Mouse (Mus musculus): ENCODE results near the gene Tmbim7. TPM values are rescaled to one million over a fixed set of nuclear protein-coding genes. Genes with fewer than 3 reads are reported as not detected.
"Not testable (repeated sequence)": the region's sequence is repeated elsewhere in the genome, so short reads cannot be mapped to it uniquely, and the experiment has no call there.

The Tmbim7 gene
- polyA plus RNA-seq, 1 experiment from 2014 or later = not detected

GRCm38 (mm10) chr5:3648849-3649210 lies 2.2 kb upstream of the Tmbim7 start:
- H3K9me3 ChIP-seq (ENCODE audit: control insufficient read depth, low read depth, low read length) = no peaks in the 10 kb centered on the region
- WGBS = 69% methylated on average over 4 of the region's 4 CpGs
- no peak overlapping the region for H3K4me3 ChIP-seq (ENCODE audit: low read depth, low read length)
- H3K27me3 ChIP-seq (ENCODE audit: control insufficient read depth, insufficient read depth, low read length) = no peaks in the 10 kb centered on the region
- H3K4me2 ChIP-seq (replicated peaks; ENCODE audit: low read depth, low read length) = no peak overlapping the region
- H3K4me1 ChIP-seq (ENCODE audit: control insufficient read depth, insufficient read depth, low read length) = peaks cover 4% of the 10 kb centered on the region; the same call in 1 of the 2 replicates
- peaks cover 8% of the 10 kb centered on the region for H3K36me3 ChIP-seq (ENCODE audit: control insufficient read depth, insufficient read depth, low read length)
- no peak overlapping the region for H3K9ac ChIP-seq (replicated peaks; ENCODE audit: low read depth, low read length)
- no peak overlapping the region for H3K27ac ChIP-seq (ENCODE audit: low read length)
- ATAC-seq (ENCODE audit: insufficient number of reproducible peaks, insufficient read depth, low FRiP score, low read depth) = no peak

DNA sequence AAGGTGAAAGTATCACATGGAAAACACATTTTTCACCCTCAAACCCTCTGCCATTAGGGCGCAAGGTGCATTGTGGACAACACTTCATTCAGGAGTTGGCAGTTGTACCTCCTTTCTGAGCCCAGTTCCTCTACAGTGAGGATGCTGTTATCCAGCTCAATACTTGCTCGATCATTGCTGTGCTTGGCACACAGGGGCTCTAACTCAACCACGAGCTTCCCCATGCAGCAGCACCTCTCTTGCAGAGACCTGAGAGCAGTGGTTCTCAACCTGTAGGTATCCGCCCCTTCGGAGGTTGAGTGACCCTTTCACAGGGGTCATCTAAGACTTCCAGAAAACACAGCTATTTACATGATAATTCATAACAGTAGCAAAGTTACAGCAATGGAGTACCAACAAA lies 640 bp downstream of the Tmbim7 start:
- Histone ChIP-seq H3K9ac (replicated peaks; ENCODE audit: low read depth, low read length) (no peak overlapping the region), H3K4me2 (replicated peaks; ENCODE audit: low read depth, low read length) (no peak overlapping the region), H3K27ac (ENCODE audit: low read length) (no peak overlapping the region), H3K9me3 (ENCODE audit: control insufficient read depth, low read depth, low read length) (no peaks in the 10 kb centered on the region), H3K27me3 (ENCODE audit: control insufficient read depth, insufficient read depth, low read length) (no peaks in the 10 kb centered on the region), H3K4me3 (ENCODE audit: low read depth, low read length) (no peak overlapping the region), H3K4me1 (ENCODE audit: control insufficient read depth, insufficient read depth, low read length) (no peaks in the 10 kb centered on the region), H3K36me3 (ENCODE audit: control insufficient read depth, insufficient read depth, low read length) (no peaks in the 10 kb centered on the region)
- WGBS = 86% methylated on average over 5 of the region's 5 CpGs
- no peak for ATAC-seq (ENCODE audit: insufficient number of reproducible peaks, insufficient read depth, low FRiP score, low read depth)

- not testable (repeated sequence) for H3K4me1 ChIP-seq (ENCODE audit: control insufficient read depth, insufficient read depth, low read length); H3K36me3 ChIP-seq (ENCODE audit: control insufficient read depth, insufficient read depth, low read length); H3K9ac ChIP-seq (replicated peaks; ENCODE audit: low read depth, low read length); ATAC-seq (ENCODE audit: insufficient number of reproducible peaks, insufficient read depth, low FRiP score, low read depth); H3K9me3 ChIP-seq (ENCODE audit: control insufficient read depth, low read depth, low read length); H3K27ac ChIP-seq (ENCODE audit: low read length); H3K27me3 ChIP-seq (ENCODE audit: control insufficient read depth, insufficient read depth, low read length); H3K4me2 ChIP-seq (replicated peaks; ENCODE audit: low read depth, low read length); H3K4me3 ChIP-seq (ENCODE audit: low read depth, low read length)
- 93% methylated on average over 14 of the region's 25 CpGs for WGBS
Measured at GRCm38 (mm10) chr5:3652903-3653575, 2.1 kb downstream of the Tmbim7 start.

DNA sequence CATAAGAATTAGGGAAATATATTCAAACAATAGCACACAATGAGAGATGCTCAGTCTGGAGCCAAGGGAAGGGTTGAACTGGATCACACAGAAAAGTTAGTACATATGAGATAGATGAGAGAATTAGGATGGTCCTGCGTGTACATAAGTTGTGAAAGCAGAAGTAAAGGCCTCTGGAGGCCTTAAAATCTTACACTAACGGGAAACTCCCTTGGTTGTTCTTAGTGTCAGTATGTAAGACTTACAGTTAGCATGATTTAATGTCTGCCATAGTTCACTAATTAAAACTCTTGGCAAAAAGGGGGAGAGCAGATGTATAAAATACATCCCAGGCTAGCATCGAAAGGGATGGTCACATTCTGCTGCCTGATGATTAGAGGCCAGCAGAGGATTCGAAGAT lies 2.8 kb downstream of the Tmbim7 start:
- H3K27me3 ChIP-seq (ENCODE audit: control insufficient read depth, insufficient read depth, low read length) = no peaks in the 10 kb centered on the region
- no peak overlapping the region for H3K9ac ChIP-seq (replicated peaks; ENCODE audit: low read depth, low read length)
- 87% methylated on average over 4 of the region's 4 CpGs for WGBS
- ATAC-seq (ENCODE audit: insufficient number of reproducible peaks, insufficient read depth, low FRiP score, low read depth) = no peak
- H3K4me1 ChIP-seq (ENCODE audit: control insufficient read depth, insufficient read depth, low read length) = no peaks in the 10 kb centered on the region
- H3K4me2 ChIP-seq (replicated peaks; ENCODE audit: low read depth, low read length) = no peak overlapping the region
- H3K36me3 ChIP-seq (ENCODE audit: control insufficient read depth, insufficient read depth, low read length) = no peaks in the 10 kb centered on the region
- no peak overlapping the region for H3K27ac ChIP-seq (ENCODE audit: low read length)
- no peak overlapping the region for H3K4me3 ChIP-seq (ENCODE audit: low read depth, low read length)
- H3K9me3 ChIP-seq (ENCODE audit: control insufficient read depth, low read depth, low read length) = no peaks in the 10 kb centered on the region

DNA sequence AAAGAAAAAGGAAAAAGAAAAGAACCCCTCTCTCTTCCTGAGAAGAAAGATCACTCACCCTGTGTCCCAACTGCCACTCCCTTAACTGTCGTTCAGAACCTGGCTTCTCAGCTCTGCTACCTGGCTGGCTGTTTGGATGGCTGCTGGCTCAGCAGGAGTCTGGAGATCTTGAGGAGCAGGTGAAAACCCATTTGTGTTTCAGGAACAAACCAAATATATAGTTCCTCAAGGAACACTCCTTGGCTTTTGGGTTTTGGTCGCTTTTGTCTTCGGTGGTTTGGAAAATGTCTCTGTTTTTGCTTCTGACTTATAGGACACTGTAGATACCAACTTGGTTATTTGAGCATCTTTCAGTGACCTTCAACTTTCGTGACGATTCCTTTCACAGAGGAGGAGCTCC lies 6.1 kb downstream of the Tmbim7 start, which contains the start of gene Gatad1:
Gatad1 (minus strand) TSS at position 101 of the 400 bp plus-strand sequence.
- ATAC-seq (ENCODE audit: insufficient number of reproducible peaks, insufficient read depth, low FRiP score, low read depth) = no peak

DNA sequence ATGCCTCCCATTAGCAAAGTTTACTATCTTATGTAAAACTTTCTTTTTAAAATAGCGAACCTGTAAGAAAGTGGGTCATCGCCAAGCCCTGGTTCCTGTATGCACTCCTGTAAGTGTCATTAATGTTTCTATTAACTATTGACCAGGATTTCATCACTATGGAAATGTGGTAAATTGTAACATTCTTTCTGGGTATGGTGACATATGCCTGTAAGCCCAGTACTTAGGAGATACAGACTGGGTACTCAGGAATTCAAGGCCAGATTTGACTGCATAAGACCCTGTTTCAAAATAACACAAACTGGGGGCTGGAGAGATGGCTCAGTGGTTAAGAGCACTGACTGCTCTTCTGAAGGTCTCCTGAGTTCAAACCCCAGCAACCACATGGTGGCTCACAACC lies 14.2 kb downstream of the Tmbim7 start:
- Histone ChIP-seq H3K36me3 (ENCODE audit: control insufficient read depth, insufficient read depth, low read length) (no peaks in the 10 kb centered on the region), H3K9me3 (ENCODE audit: control insufficient read depth, low read depth, low read length) (no peaks in the 10 kb centered on the region), H3K9ac (replicated peaks; ENCODE audit: low read depth, low read length) (no peak overlapping the region), H3K27me3 (ENCODE audit: control insufficient read depth, insufficient read depth, low read length) (no peaks in the 10 kb centered on the region), H3K27ac (ENCODE audit: low read length) (no peak overlapping the region), H3K4me2 (replicated peaks; ENCODE audit: low read depth, low read length) (no peak overlapping the region), H3K4me1 (ENCODE audit: control insufficient read depth, insufficient read depth, low read length) (no peaks in the 10 kb centered on the region), H3K4me3 (ENCODE audit: low read depth, low read length) (no peak overlapping the region)
- no peak for ATAC-seq (ENCODE audit: insufficient number of reproducible peaks, insufficient read depth, low FRiP score, low read depth)
- WGBS = 93% methylated on average over 2 of the region's 2 CpGs

More for the DNA sequence above, 6.1 kb downstream of the Tmbim7 start, which contains the start of gene Gatad1:
- H3K4me1 ChIP-seq (ENCODE audit: control insufficient read depth, insufficient read depth, low read length) = no peaks in the 10 kb centered on the region
- H3K4me2 ChIP-seq (replicated peaks; ENCODE audit: low read depth, low read length) = no peak within 1 kb of the TSS
- H3K9ac ChIP-seq (replicated peaks; ENCODE audit: low read depth, low read length) = no peak within 1 kb of the TSS
- H3K9me3 ChIP-seq (ENCODE audit: control insufficient read depth, low read depth, low read length) = no peaks in the 10 kb centered on the region
- H3K36me3 ChIP-seq (ENCODE audit: control insufficient read depth, insufficient read depth, low read length) = no peaks in the 10 kb centered on the region
- H3K27ac ChIP-seq (ENCODE audit: low read length) = no peak within 1 kb of the TSS
- H3K4me3 ChIP-seq (ENCODE audit: low read depth, low read length) = no peak within 1 kb of the TSS
- WGBS = 76% methylated on average over 5 of the region's 5 CpGs
- no peaks in the 10 kb centered on the region for H3K27me3 ChIP-seq (ENCODE audit: control insufficient read depth, insufficient read depth, low read length)

GRCm38 (mm10) chr5:3666585-3666984 lies 15.6 kb downstream of the Tmbim7 start:
- Histone ChIP-seq H3K36me3 (ENCODE audit: control insufficient read depth, insufficient read depth, low read length) (no peaks in the 10 kb centered on the region), H3K27ac (ENCODE audit: low read length) (no peak overlapping the region), H3K9ac (replicated peaks; ENCODE audit: low read depth, low read length) (no peak overlapping the region), H3K9me3 (ENCODE audit: control insufficient read depth, low read depth, low read length) (no peaks in the 10 kb centered on the region), H3K4me1 (ENCODE audit: control insufficient read depth, insufficient read depth, low read length) (no peaks in the 10 kb centered on the region), H3K4me3 (ENCODE audit: low read depth, low read length) (no peak overlapping the region), H3K27me3 (ENCODE audit: control insufficient read depth, insufficient read depth, low read length) (no peaks in the 10 kb centered on the region), H3K4me2 (replicated peaks; ENCODE audit: low read depth, low read length) (no peak overlapping the region)
- 90% methylated on average over 12 of the region's 12 CpGs for WGBS
- ATAC-seq (ENCODE audit: insufficient number of reproducible peaks, insufficient read depth, low FRiP score, low read depth) = no peak

- Histone ChIP-seq H3K4me3 (ENCODE audit: low read depth, low read length) (no peak overlapping the region), H3K4me1 (ENCODE audit: control insufficient read depth, insufficient read depth, low read length) (no peaks in the 10 kb centered on the region), H3K27me3 (ENCODE audit: control insufficient read depth, insufficient read depth, low read length) (no peaks in the 10 kb centered on the region), H3K27ac (ENCODE audit: low read length) (no peak overlapping the region), H3K36me3 (ENCODE audit: control insufficient read depth, insufficient read depth, low read length) (no peaks in the 10 kb centered on the region), H3K9me3 (ENCODE audit: control insufficient read depth, low read depth, low read length) (no peaks in the 10 kb centered on the region), H3K9ac (replicated peaks; ENCODE audit: low read depth, low read length) (no peak overlapping the region), H3K4me2 (replicated peaks; ENCODE audit: low read depth, low read length) (no peak overlapping the region)
- 79% methylated on average over 6 of the region's 6 CpGs for WGBS
- no peak for ATAC-seq (ENCODE audit: insufficient number of reproducible peaks, insufficient read depth, low FRiP score, low read depth)
Measured at GRCm38 (mm10) chr5:3669938-3670554, 19.1 kb downstream of the Tmbim7 start.

DNA sequence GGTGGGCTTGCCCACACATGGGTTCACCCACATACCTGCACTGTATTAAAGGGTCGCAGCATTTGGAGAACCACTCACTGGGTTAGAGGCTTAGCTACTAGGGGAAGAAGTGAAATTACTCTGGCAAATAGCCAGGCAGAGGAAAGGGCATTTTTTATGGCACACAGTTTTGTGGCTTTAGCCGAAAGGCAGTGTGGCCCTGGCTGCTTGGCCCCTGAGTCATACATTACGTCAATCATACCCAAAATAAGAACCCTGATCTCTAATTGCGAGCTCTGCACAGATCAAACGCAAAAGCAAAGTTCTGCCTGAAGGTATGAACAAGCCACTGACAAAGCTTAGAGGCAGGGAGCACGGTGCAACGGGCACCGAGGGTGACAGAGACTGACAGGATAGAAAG lies 37.3 kb downstream of the Tmbim7 start:
- Histone ChIP-seq H3K9me3 (ENCODE audit: control insufficient read depth, low read depth, low read length) (no peaks in the 10 kb centered on the region), H3K4me3 (ENCODE audit: low read depth, low read length) (no peak overlapping the region), H3K36me3 (ENCODE audit: control insufficient read depth, insufficient read depth, low read length) (peaks cover 14% of the 10 kb centered on the region), H3K27me3 (ENCODE audit: control insufficient read depth, insufficient read depth, low read length) (no peaks in the 10 kb centered on the region), H3K4me1 (ENCODE audit: control insufficient read depth, insufficient read depth, low read length) (no peaks in the 10 kb centered on the region), H3K4me2 (replicated peaks; ENCODE audit: low read depth, low read length) (no peak overlapping the region), H3K27ac (ENCODE audit: low read length) (no peak overlapping the region), H3K9ac (replicated peaks; ENCODE audit: low read depth, low read length) (no peak overlapping the region)
- 89% methylated on average over 8 of the region's 8 CpGs for WGBS
- no peak for ATAC-seq (ENCODE audit: insufficient number of reproducible peaks, insufficient read depth, low FRiP score, low read depth)

All from stomach, embryonic 14.5 days (tissue).